Mouse (Mus musculus) G1E (cell line): ENCODE measurements around the gene Apaf1.

Source experiments
- CTCF ChIP-seq: IDR thresholded peaks from 2 replicates; pipeline ENCODE4 v1.5.1; 2012; ENCODE audit warnings: low read depth, low read length, inconsistent platforms, mixed read lengths
- GATA1 ChIP-seq: IDR thresholded peaks from 2 replicates; pipeline ENCODE4 v1.6.1; 2012; ENCODE audit warnings: borderline replicate concordance, low read length, inconsistent platforms, mixed read lengths
- GATA2 ChIP-seq: IDR thresholded peaks from 2 replicates; pipeline ENCODE4 v1.6.1; 2012; ENCODE audit warnings: low read depth, low read length, inconsistent platforms, borderline replicate concordance
- POLR2AphosphoS5 ChIP-seq: IDR thresholded peaks from 2 replicates; pipeline ENCODE4 v1.6.1; 2012; ENCODE audit warnings: low read depth, low read length, inconsistent platforms; ENCODE audit not compliant: insufficient replicate concordance
- TAL1 ChIP-seq: conservative IDR thresholded peaks from 2 replicates; pipeline ENCODE4 v1.6.1; 2012; ENCODE audit warnings: low read depth, low read length, inconsistent platforms, mixed read lengths

- TF ChIP-seq GATA1: no peak
- TF ChIP-seq CTCF: no peak
- no peak for TF ChIP-seq TAL1
- TF ChIP-seq GATA2: no peak
- TF ChIP-seq POLR2AphosphoS5: no peak
Observed at GRCm38 (mm10) chr10:90966821-90967220, 115.7 kb downstream of the Apaf1 start.
